Mouse (Mus musculus): Measurements from ENCODE around the gene Fam161b.

- no peak for TF ChIP-seq EP300 (IDR thresholded peaks at IDR 0.05; ENCODE audit: low read depth)
- TF ChIP-seq CTCF (IDR thresholded peaks at IDR 0.05; ENCODE audit: low read depth), result no peak
Measured at GRCm38 (mm10) chr12:84361555-84362489, at the start of gene Fam161b, which contains the start of gene Coq6.
